Mouse (Mus musculus) MEL (cell line): ENCODE measurements at regions not wholly inside any gene's neighbourhood (a gene's known extent, or its start where the extent isn't known, plus 50 kb on each side); places are given as distances from the start of the nearest gene placed in this dataset.
"Not testable (repeated sequence)": the region's sequence is repeated elsewhere in the genome, so short reads cannot be mapped to it uniquely, and the experiment has no call there.

ENCODE experiments used
- DNase-seq: peaks from one replicate; pipeline ENCODE4 v3.0.0; 2011; ENCODE audit warnings: low read depth, low spot score
- H3K27ac ChIP-seq: 2 replicates; pipeline ENCODE4 v1.5.1; 2012; ENCODE audit warnings: low read depth, mild to moderate bottlenecking, control low read depth, low read length, moderate library complexity; ENCODE audit not compliant: control insufficient read depth
- H3K27me3 ChIP-seq, 2 experiments: fragments of 150-350 bp in 1 of 2; sonication (generic) in 1 of 2; 2 replicates each; pipeline ENCODE4 v1.6.1; 2012; ENCODE audit warnings: low read length in 2 of 2, mild to moderate bottlenecking in 2 of 2, improper control_type of control experiment in 1 of 2, moderate library complexity in 1 of 2; ENCODE audit not compliant: insufficient read depth in 2 of 2, control insufficient read depth in 1 of 2
- H3K36me3 ChIP-seq, 2 experiments: 2 replicates each; pipeline ENCODE4 v1.6.1; 2012 to 2014; ENCODE audit warnings: low read length in 2 of 2, improper control_type of control experiment in 1 of 2, inconsistent platforms in 1 of 2, mild to moderate bottlenecking in 1 of 2; ENCODE audit not compliant: insufficient read depth in 2 of 2, control insufficient read depth in 1 of 2
- H3K4me1 ChIP-seq, 2 experiments: fragments of 150-350 bp in 1 of 2; sonication (generic) in 1 of 2; 2 replicates each; pipeline ENCODE4 v1.6.1; 2012; ENCODE audit warnings: low read length in 2 of 2, improper control_type of control experiment in 1 of 2, mild to moderate bottlenecking in 1 of 2; ENCODE audit not compliant: insufficient read depth in 2 of 2, control insufficient read depth in 1 of 2
- H3K4me3 ChIP-seq, 2 experiments: fragments of 150-350 bp in 1 of 2; sonication (generic) in 1 of 2; 2 replicates each; pipeline ENCODE4 v1.5.1; 2012; ENCODE audit warnings: low read depth in 2 of 2, low read length in 2 of 2, mild to moderate bottlenecking in 2 of 2, moderate library complexity in 2 of 2, control low read depth in 1 of 2, improper control_type of control experiment in 1 of 2; ENCODE audit not compliant: control insufficient read depth in 1 of 2, insufficient read depth in 1 of 2
- H3K79me2 ChIP-seq: 2 replicates; pipeline ENCODE4 v1.6.1; 2012; ENCODE audit warnings: mild to moderate bottlenecking, low read length, moderate library complexity; ENCODE audit not compliant: control insufficient read depth, poor library complexity, insufficient read depth
- H3K9ac ChIP-seq: 2 replicates; pipeline ENCODE4 v1.6.1; 2012; ENCODE audit warnings: low read depth, mild to moderate bottlenecking, control low read depth, low read length, moderate library complexity; ENCODE audit not compliant: control insufficient read depth, poor library complexity, severe bottlenecking
- H3K9me3 ChIP-seq: fragments of 150-350 bp; sonication (generic); replicated peaks from 2 replicates; pipeline ENCODE4 v1.6.1; 2012; ENCODE audit warnings: mild to moderate bottlenecking, low read length, improper control_type of control experiment, moderate library complexity; ENCODE audit not compliant: insufficient read depth
- BHLHE40 ChIP-seq: IDR thresholded peaks from 2 replicates; pipeline ENCODE4 v1.6.1; 2012; ENCODE audit warnings: low read depth, mild to moderate bottlenecking, inconsistent platforms, low read length, improper control_type of control experiment, borderline replicate concordance
- CTCF ChIP-seq, 3 experiments: IDR thresholded peaks in 2 of 3; conservative IDR thresholded peaks in 1 of 3; 2 replicates each; pipeline ENCODE4 v1.5.1; 2011 to 2012; ENCODE audit warnings: low read length in 3 of 3, low read depth in 2 of 3, mild to moderate bottlenecking in 2 of 3, improper control_type of control experiment in 1 of 3, inconsistent platforms in 1 of 3, mixed read lengths in 1 of 3, moderate library complexity in 1 of 3; ENCODE audit not compliant: control insufficient read depth in 1 of 3, insufficient read depth in 1 of 3, poor library complexity in 1 of 3, severe bottlenecking in 1 of 3
- E2F4 ChIP-seq: IDR thresholded peaks from 2 replicates; pipeline ENCODE4 v1.6.1; 2011; ENCODE audit warnings: low read depth, low read length, improper control_type of control experiment, borderline replicate concordance
- ELF1 ChIP-seq: IDR thresholded peaks from 2 replicates; pipeline ENCODE4 v1.6.1; 2014; ENCODE audit warnings: low read depth, mild to moderate bottlenecking, inconsistent platforms, low read length, improper control_type of control experiment, moderate library complexity
- EP300 ChIP-seq, 2 experiments: IDR thresholded peaks; 2 replicates each; pipeline ENCODE4 v1.6.1; 2011; ENCODE audit warnings: improper control_type of control experiment in 2 of 2, low read length in 2 of 2, low read depth in 1 of 2, mild to moderate bottlenecking in 1 of 2
- GATA1 ChIP-seq: IDR thresholded peaks from 2 replicates; pipeline ENCODE4 v1.6.1; 2011; ENCODE audit warnings: low read depth, low read length, improper control_type of control experiment
- HCFC1 ChIP-seq: IDR thresholded peaks from 2 replicates; pipeline ENCODE4 v1.6.1; 2012; ENCODE audit warnings: low read depth, mild to moderate bottlenecking, inconsistent platforms, low read length, improper control_type of control experiment, moderate library complexity
- KAT2A ChIP-seq: conservative IDR thresholded peaks from 2 replicates; pipeline ENCODE4 v1.6.1; 2012; ENCODE audit warnings: low read depth, low read length, improper control_type of control experiment, inconsistent platforms
- MAX ChIP-seq: IDR thresholded peaks from 2 replicates; pipeline ENCODE4 v1.6.1; 2011; ENCODE audit warnings: low read length, improper control_type of control experiment
- MEF2A ChIP-seq: IDR thresholded peaks from 2 replicates; pipeline ENCODE4 v1.6.1; 2014; ENCODE audit warnings: low read depth, mild to moderate bottlenecking, inconsistent platforms, low read length, improper control_type of control experiment; ENCODE audit not compliant: poor library complexity, insufficient replicate concordance, severe bottlenecking; ENCODE audit errors: extremely low read depth
- MYC ChIP-seq: IDR thresholded peaks from 2 replicates; pipeline ENCODE4 v1.6.1; 2011; ENCODE audit warnings: low read depth, mild to moderate bottlenecking, low read length, improper control_type of control experiment, moderate library complexity
- NRF1 ChIP-seq: IDR thresholded peaks from 2 replicates; pipeline ENCODE4 v1.6.1; 2014; ENCODE audit warnings: low read depth, mild to moderate bottlenecking, inconsistent platforms, low read length, improper control_type of control experiment, moderate library complexity; ENCODE audit not compliant: poor library complexity, insufficient read depth, severe bottlenecking
- POLR2A ChIP-seq, 2 experiments: IDR thresholded peaks; 2 replicates each; pipeline ENCODE4 v1.6.1; 2011 to 2012; ENCODE audit warnings: low read length in 2 of 2, mild to moderate bottlenecking in 2 of 2, control low read depth in 1 of 2, improper control_type of control experiment in 1 of 2, low read depth in 1 of 2, moderate library complexity in 1 of 2; ENCODE audit not compliant: control insufficient read depth in 1 of 2, insufficient read depth in 1 of 2, poor library complexity in 1 of 2
- RCOR1 ChIP-seq: IDR thresholded peaks from 2 replicates; pipeline ENCODE4 v1.6.1; 2012; ENCODE audit warnings: low read depth, mild to moderate bottlenecking, inconsistent platforms, low read length, improper control_type of control experiment
- SMC3 ChIP-seq: IDR thresholded peaks from 2 replicates; pipeline ENCODE4 v1.6.1; 2011; ENCODE audit warnings: low read depth, low read length, improper control_type of control experiment
- TBP ChIP-seq: IDR thresholded peaks from 2 replicates; pipeline ENCODE4 v1.8.0; 2011; ENCODE audit warnings: low read depth, low read length, improper control_type of control experiment
- TCF12 ChIP-seq: IDR thresholded peaks from 2 replicates; pipeline ENCODE4 v1.6.1; 2014; ENCODE audit warnings: low read depth, mild to moderate bottlenecking, inconsistent platforms, low read length, improper control_type of control experiment, moderate library complexity
- USF1 ChIP-seq: IDR thresholded peaks from 2 replicates; pipeline ENCODE4 v1.6.1; 2014; ENCODE audit warnings: low read depth, mild to moderate bottlenecking, inconsistent platforms, low read length, improper control_type of control experiment, moderate library complexity
- ZMIZ1 ChIP-seq: IDR thresholded peaks from 2 replicates; pipeline ENCODE4 v1.6.1; 2012; ENCODE audit warnings: low read depth, mild to moderate bottlenecking, inconsistent platforms, low read length, improper control_type of control experiment, moderate library complexity
- ZNF384 ChIP-seq: IDR thresholded peaks from 2 replicates; pipeline ENCODE4 v1.6.1; 2012; ENCODE audit warnings: low read depth, mild to moderate bottlenecking, inconsistent platforms, low read length, improper control_type of control experiment

GRCm38 (mm10) chr10:45873805-45874780 is 296.5 kb downstream of the Hace1 start:
- TF ChIP-seq MEF2A: no peak
- no peak for TF ChIP-seq GATA1
- no peak for TF ChIP-seq NRF1
- no peak for TF ChIP-seq USF1
- TF ChIP-seq MYC: no peak
- TF ChIP-seq KAT2A: no peak
- no peak for TF ChIP-seq TCF12
- TF ChIP-seq ZMIZ1: no peak
- TF ChIP-seq ELF1: no peak
- TF ChIP-seq SMC3: no peak
- no peak for TF ChIP-seq BHLHE40
- TF ChIP-seq MAX: no peak
- TF ChIP-seq POLR2A (IDR thresholded peaks at IDR 0.05; ENCODE audit: control insufficient read depth in 1 of 2, insufficient read depth in 1 of 2, low read depth in 1 of 2, low read length in 2 of 2, poor library complexity in 1 of 2): no peak
- no peak for TF ChIP-seq TBP
- TF ChIP-seq CTCF (IDR thresholded peaks at IDR 0.05 in 2 of 3, conservative IDR thresholded peaks at IDR 0.05 in 1 of 3; ENCODE audit: control insufficient read depth in 1 of 3, insufficient read depth in 1 of 3, low read depth in 2 of 3, low read length in 3 of 3, poor library complexity in 1 of 3, severe bottlenecking in 1 of 3): no peak
- no peak for TF ChIP-seq EP300 (IDR thresholded peaks at IDR 0.05; ENCODE audit: low read depth in 1 of 2, low read length in 2 of 2)
- no peak for TF ChIP-seq HCFC1
- TF ChIP-seq E2F4: no peak
- TF ChIP-seq ZNF384: no peak
- TF ChIP-seq RCOR1: no peak
- TF ChIP-seq, all 39 proteins: peak for 0
- Histone ChIP-seq H3K36me3 (no peaks in the 10 kb centered on the region), H3K4me1 (no peaks in the 10 kb centered on the region), H3K79me2 (no peaks in the 10 kb centered on the region), H3K27me3 (no peaks in the 10 kb centered on the region; a peak in 1 of 4 replicates), H3K4me3 (no peak overlapping the region), H3K9ac (no peak overlapping the region), H3K9me3 (no peaks in the 10 kb centered on the region), H3K27ac (no peak overlapping the region)
- no peak for DNase-seq

GRCm38 (mm10) chr10:45875287-45875686 is 297.7 kb downstream of the Hace1 start:
- not testable (repeated sequence) for H3K79me2 ChIP-seq, H3K9me3 ChIP-seq, H3K9ac ChIP-seq, H3K36me3 ChIP-seq, H3K27me3 ChIP-seq, DNase-seq, H3K4me1 ChIP-seq, H3K4me3 ChIP-seq, H3K27ac ChIP-seq
